Mouse (Mus musculus): ENCODE measurements around the gene Vmn1r1. TPM values are rescaled to one million over a fixed set of nuclear protein-coding genes. Genes with fewer than 3 reads are reported as not detected.
"Not testable (repeated sequence)": the region's sequence is repeated elsewhere in the genome, so short reads cannot be mapped to it uniquely, and the experiment has no call there.

Vmn1r1 gene
- total RNA-seq (2014; rRNA removed) (not detected in 2 replicates), polyA plus RNA-seq (2015; fragmentation: Nextera tagmentation; extraction: Ambion mirVana) (not detected in 2 replicates)

DNA sequence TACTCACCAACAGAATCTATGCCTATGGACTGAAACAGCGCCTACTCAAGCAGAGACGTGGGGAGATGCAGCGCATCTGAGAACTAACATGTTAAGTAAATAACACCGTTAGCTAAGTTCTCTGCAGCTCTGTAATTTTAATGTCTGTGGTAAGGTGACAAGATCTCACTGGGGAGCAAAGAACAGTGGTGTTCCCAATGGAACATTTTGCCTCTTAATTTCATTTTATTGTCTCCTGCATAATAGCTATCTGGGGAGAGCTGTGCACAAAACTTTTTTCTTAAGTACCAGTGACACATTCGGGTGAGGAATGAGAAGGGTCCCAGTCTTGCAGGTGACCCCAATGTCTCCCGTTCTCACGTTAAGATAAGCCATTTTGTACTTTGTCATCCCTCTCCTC lies at the start of gene Vmn1r1:
Vmn1r1 (minus strand) TSS at position 101 of the 400 bp plus-strand sequence.
- WGBS = 90% methylated on average over 7 of the region's 7 CpGs
- ATAC-seq (no peak), DNase-seq (no peak)
- TF ChIP-seq CTCF (IDR thresholded peaks at IDR 0.05; ENCODE audit: low read depth) = no peak
- Histone ChIP-seq H3K36me3 (ENCODE audit: insufficient read depth) (no peaks in the 10 kb centered on the region), H3K4me2 (ENCODE audit: low read depth) (no peak within 1 kb of the TSS), H3K4me1 (ENCODE audit: insufficient read depth) (no peaks in the 10 kb centered on the region), H3K9ac (no peak within 1 kb of the TSS), H3K4me3 (ENCODE audit: low read depth, low read length) (no peak within 1 kb of the TSS), H3K27me3 (ENCODE audit: insufficient read depth, low read length) (no peaks in the 10 kb centered on the region), H3K9me3 (ENCODE audit: low read length) (no peaks in the 10 kb centered on the region), H3K27ac (ENCODE audit: low read depth, low read length) (no peak within 1 kb of the TSS)

DNA sequence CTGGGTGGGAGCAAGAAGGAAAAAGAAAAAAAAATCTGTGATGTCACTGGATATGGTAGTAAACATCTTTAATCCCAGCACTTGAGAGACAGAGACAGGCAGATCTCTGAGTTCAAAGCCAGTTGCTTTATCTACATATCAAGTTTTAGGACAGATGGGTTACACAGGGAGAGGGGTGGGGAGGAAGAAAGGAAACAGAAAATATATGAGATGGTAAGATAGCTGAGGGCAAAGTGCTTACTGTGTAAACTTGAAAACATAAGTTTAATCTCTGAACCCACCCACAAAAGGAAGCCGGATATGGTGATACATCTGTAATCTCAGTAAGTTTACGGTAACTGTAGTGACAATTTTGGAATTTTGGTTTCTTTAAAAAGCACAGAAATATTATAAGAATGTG lies 46.0 kb upstream of the Vmn1r1 start:
- Histone ChIP-seq H3K27ac (ENCODE audit: low read depth, low read length) (no peak overlapping the region), H3K4me3 (ENCODE audit: low read depth, low read length) (no peak overlapping the region), H3K36me3 (ENCODE audit: insufficient read depth) (no peaks in the 10 kb centered on the region), H3K27me3 (ENCODE audit: insufficient read depth, low read length) (no peaks in the 10 kb centered on the region), H3K4me1 (ENCODE audit: insufficient read depth) (no peaks in the 10 kb centered on the region), H3K9ac (no peak overlapping the region), H3K4me2 (ENCODE audit: low read depth) (no peak overlapping the region), H3K9me3 (ENCODE audit: low read length) (no peaks in the 10 kb centered on the region)
- TF ChIP-seq CTCF (IDR thresholded peaks at IDR 0.05; ENCODE audit: low read depth) = no peak
- 95% methylated on average over 2 of the region's 2 CpGs for WGBS
- no peak for ATAC-seq
- DNase-seq = no peak

DNA sequence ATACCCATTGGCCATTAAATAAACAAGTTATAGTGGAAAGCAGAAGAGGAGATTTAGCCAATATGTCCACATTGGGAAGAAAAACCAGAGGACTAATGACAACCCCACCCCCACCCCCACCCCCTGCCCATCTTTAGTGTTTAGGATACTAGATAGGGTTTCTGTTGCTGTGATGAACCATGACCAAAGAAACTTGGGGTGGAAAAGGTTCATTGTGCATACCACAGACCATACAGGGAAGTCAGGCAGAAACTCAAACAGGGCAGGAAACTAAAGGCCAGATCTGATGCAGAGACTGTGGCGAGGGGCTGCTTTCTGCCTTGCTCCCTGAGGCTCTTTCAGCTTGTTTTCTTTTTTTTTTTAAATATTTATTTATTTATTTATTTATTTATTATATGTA lies 28.3 kb upstream of the Vmn1r1 start:
- ATAC-seq = no peak
- WGBS = 90% methylated on average over 1 of the region's 1 CpGs

DNA sequence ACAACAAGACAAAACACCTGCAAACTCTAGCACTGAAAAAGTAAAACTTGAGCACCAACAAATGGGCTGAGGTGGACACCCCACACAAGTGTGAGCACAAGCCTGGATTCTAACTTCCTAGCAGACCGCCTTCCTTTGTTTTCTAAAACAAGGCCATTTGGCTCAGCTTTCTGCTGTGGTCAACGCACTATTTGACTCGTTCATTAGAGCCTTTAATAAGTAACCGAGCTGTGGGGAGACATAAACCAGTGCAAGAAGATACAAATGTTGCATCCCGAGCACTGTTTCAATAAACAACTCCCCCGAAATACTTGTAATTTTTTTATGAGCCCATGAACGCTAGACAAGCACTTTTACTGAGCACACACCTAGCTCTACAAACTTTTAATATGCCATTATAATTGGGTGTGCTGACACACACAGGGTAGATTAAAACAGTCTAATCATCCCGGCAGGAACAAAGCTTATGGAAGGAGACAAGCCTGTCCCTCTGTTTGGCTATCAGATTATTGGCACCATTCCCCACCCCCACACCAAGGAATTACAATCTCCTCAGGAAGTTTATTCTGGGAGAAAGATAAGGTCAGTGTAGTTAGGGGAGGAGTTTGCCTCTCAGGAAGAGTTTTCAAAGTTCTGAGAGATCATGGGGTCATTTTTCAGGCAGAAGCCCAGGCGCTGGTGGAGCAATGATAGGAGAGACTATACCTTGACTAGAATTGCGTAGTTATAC lies 27.7 kb upstream of the Vmn1r1 start:
- H3K9me3 ChIP-seq (ENCODE audit: low read length) = no peaks in the 10 kb centered on the region
- no peaks in the 10 kb centered on the region for H3K4me1 ChIP-seq (ENCODE audit: insufficient read depth)
- H3K4me3 ChIP-seq (ENCODE audit: low read depth, low read length) = no peak overlapping the region
- H3K9ac ChIP-seq = no peak overlapping the region
- ATAC-seq (no peak), DNase-seq (no peak)
- WGBS = 66% methylated on average over 10 of the region's 10 CpGs
- H3K4me2 ChIP-seq (ENCODE audit: low read depth) = no peak overlapping the region
- TF ChIP-seq CTCF (IDR thresholded peaks at IDR 0.05; ENCODE audit: low read depth) = no peak
- no peaks in the 10 kb centered on the region for H3K36me3 ChIP-seq (ENCODE audit: insufficient read depth)
- no peaks in the 10 kb centered on the region for H3K27me3 ChIP-seq (ENCODE audit: insufficient read depth, low read length)
- no peak overlapping the region for H3K27ac ChIP-seq (ENCODE audit: low read depth, low read length)

More for the DNA sequence above, 28.3 kb upstream of the Vmn1r1 start:
- Histone ChIP-seq H3K9me3 (ENCODE audit: low read length) (no peaks in the 10 kb centered on the region), H3K27ac (ENCODE audit: low read depth, low read length) (no peak overlapping the region), H3K27me3 (ENCODE audit: insufficient read depth, low read length) (no peaks in the 10 kb centered on the region), H3K4me1 (ENCODE audit: insufficient read depth) (no peaks in the 10 kb centered on the region), H3K4me3 (ENCODE audit: low read depth, low read length) (no peak overlapping the region), H3K9ac (no peak overlapping the region), H3K36me3 (ENCODE audit: insufficient read depth) (no peaks in the 10 kb centered on the region), H3K4me2 (ENCODE audit: low read depth) (no peak overlapping the region)
- DNase-seq = no peak
- TF ChIP-seq CTCF (IDR thresholded peaks at IDR 0.05; ENCODE audit: low read depth) = no peak

GRCm38 (mm10) chr1:182191181-182191580 lies 26.9 kb upstream of the Vmn1r1 start:
- DNase-seq (no peak), ATAC-seq (no peak)
- TF ChIP-seq CTCF (IDR thresholded peaks at IDR 0.05; ENCODE audit: low read depth) = no peak
- Histone ChIP-seq H3K9ac (no peak overlapping the region), H3K36me3 (ENCODE audit: insufficient read depth) (no peaks in the 10 kb centered on the region), H3K4me1 (ENCODE audit: insufficient read depth) (no peaks in the 10 kb centered on the region), H3K4me3 (ENCODE audit: low read depth, low read length) (no peak overlapping the region), H3K4me2 (ENCODE audit: low read depth) (no peak overlapping the region), H3K27me3 (ENCODE audit: insufficient read depth, low read length) (no peaks in the 10 kb centered on the region), H3K9me3 (ENCODE audit: low read length) (no peaks in the 10 kb centered on the region), H3K27ac (ENCODE audit: low read depth, low read length) (no peak overlapping the region)
- 68% methylated on average over 4 of the region's 5 CpGs for WGBS

DNA sequence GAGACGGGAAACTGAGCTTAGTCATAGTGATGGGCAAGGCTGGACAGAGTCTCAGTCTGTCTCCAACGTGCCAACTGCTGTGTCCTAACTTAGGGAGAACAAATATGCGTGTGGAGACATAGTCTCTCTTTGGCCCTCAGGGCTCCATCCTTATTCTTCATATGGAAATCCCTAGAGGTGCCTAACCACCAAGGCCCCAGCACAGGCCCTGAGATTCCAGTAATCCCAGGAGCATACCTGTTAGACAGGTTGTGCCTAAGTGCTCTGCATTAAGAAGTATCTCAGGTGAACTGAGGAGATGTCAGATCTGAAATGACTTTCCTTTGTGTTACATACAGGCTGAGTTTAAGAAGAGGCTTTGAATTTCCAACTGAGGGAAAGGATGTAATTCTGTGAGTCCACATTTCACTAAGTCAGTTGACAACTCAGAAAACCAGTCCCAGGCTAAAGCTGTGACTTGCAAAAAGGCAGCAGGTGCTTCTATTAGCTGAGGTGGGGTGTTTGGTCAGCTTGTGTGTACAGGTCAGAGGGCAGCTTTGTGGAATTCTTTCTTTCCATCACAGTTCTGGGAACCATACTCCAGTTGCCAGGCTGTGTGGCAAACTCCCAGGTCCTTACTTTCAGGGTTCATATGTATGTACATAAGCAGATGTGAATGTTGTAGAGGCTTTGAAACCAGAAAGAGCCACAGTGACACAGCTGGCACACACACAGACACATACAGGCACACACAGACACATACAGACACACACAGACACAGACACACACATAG lies 25.6 kb upstream of the Vmn1r1 start:
- no peak overlapping the region for H3K4me2 ChIP-seq (ENCODE audit: low read depth)
- no peak overlapping the region for H3K4me3 ChIP-seq (ENCODE audit: low read depth, low read length)
- no peaks in the 10 kb centered on the region for H3K27me3 ChIP-seq (ENCODE audit: insufficient read depth, low read length)
- no peaks in the 10 kb centered on the region for H3K4me1 ChIP-seq (ENCODE audit: insufficient read depth)
- H3K27ac ChIP-seq (ENCODE audit: low read depth, low read length) = no peak overlapping the region
- WGBS = 64% methylated on average over 3 of the region's 3 CpGs
- no peak for TF ChIP-seq CTCF (IDR thresholded peaks at IDR 0.05; ENCODE audit: low read depth)
- no peak overlapping the region for H3K9ac ChIP-seq
- H3K36me3 ChIP-seq (ENCODE audit: insufficient read depth) = no peaks in the 10 kb centered on the region
- no peak for DNase-seq
- H3K9me3 ChIP-seq (ENCODE audit: low read length) = no peaks in the 10 kb centered on the region
- no peak for ATAC-seq

GRCm38 (mm10) chr1:182182449-182182848 lies 18.2 kb upstream of the Vmn1r1 start:
- H3K27ac ChIP-seq (ENCODE audit: low read depth, low read length); H3K4me3 ChIP-seq (ENCODE audit: low read depth, low read length); ATAC-seq; H3K36me3 ChIP-seq (ENCODE audit: insufficient read depth); H3K9ac ChIP-seq; H3K27me3 ChIP-seq (ENCODE audit: insufficient read depth, low read length); H3K4me1 ChIP-seq (ENCODE audit: insufficient read depth); H3K4me2 ChIP-seq (ENCODE audit: low read depth); DNase-seq; H3K9me3 ChIP-seq (ENCODE audit: low read length): not testable (repeated sequence)
- 70% methylated on average over 4 of the region's 4 CpGs for WGBS

Data from forebrain, postnatal 0 days (tissue).